Mouse (Mus musculus) thymus, postnatal 10 days (tissue): ENCODE measurements around the gene Lrg1.

Source experiments
- DNase-seq, 2 experiments: peaks; one replicate each; pipeline ENCODE4 v3.0.0; 2021; ENCODE audit warnings: low spot score in 2 of 2

Lrg1 gene

GRCm38 (mm10) chr17:56077523-56077922 lies 44.3 kb downstream of the Lrg1 start:
- no peak for DNase-seq

- peak; percentile 96 to 97 for DNase-seq
These were observed 47.0 kb downstream of the Lrg1 start, which contains the start of gene Ubxn6 for GRCm38 (mm10) chr17:56074827-56075208. Gene Ubxn6, minus strand, starts transcription at chr17:56075028.

- DNase-seq: peak; percentile 6 to 77
These were observed 47.5 kb downstream of the Lrg1 start for GRCm38 (mm10) chr17:56074097-56074826.

- DNase-seq: no peak
These were observed 49.6 kb downstream of the Lrg1 start for GRCm38 (mm10) chr17:56072243-56072642.

- no peak for DNase-seq
These were observed 50.7 kb downstream of the Lrg1 start for GRCm38 (mm10) chr17:56071126-56071525.
